In the genomic region with DNA sequence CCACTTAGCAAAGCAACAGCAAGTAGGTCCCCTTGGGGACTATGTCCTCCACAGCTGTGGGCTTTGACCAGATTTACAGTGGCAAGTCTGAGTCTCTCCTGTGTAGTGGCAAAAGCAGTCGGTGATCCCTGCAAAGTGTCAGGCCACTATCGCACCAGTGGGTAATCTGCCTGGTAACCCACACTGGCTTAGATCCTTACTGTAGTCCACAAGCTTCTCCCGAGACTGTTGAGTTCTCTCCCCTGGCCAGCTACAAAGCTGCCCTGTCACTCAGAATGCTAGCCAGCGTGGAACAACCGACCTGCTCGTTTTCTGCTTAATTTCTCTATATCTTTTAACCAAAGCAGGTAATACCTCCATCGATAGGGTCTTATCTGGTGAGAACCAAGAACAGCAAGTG, we compare ENCODE assay signal across 29 mouse cellular contexts. TPM values are rescaled to one million over a fixed set of nuclear protein-coding genes. Genes with fewer than 3 reads are reported as not detected.
DNase-seq lines count a peak whose midpoint lies in the region; ATAC-seq and TF ChIP-seq lines count a peak whose summit lies in the region.
"Had no signal": no experiment of that assay in that cellular context is flagged by ENCODE, and none has a peak within 500 bp of the region (broad histone marks: within the 10 kb centered on the region; RNA-seq: fewer than 3 reads in every experiment).

No protein-coding gene starts in this region.

- WGBS in heart, embryonic 10.5 days, result 73% methylated on average over 7 of the region's 7 CpGs
- WGBS in forebrain, postnatal 0 days, result 62% methylated on average over 7 of the region's 7 CpGs
- WGBS in midbrain, embryonic 16.5 days, result 72% methylated on average over 7 of the region's 7 CpGs

- H3K4me3 ChIP-seq in heart, embryonic 10.5 days, result no peak overlapping the region
- H3K4me3 ChIP-seq in layer of hippocampus, adult 2 months, result no peak overlapping the region
- no peak overlapping the region for H3K4me3 ChIP-seq in forebrain, postnatal 0 days (ENCODE audit: low read depth, low read length)
- H3K4me3 ChIP-seq in midbrain, embryonic 16.5 days (ENCODE audit: low read depth, low read length), result no peak overlapping the region
- H3K4me3 ChIP-seq: embryonic facial prominence, embryonic 15.5 days; left cerebral cortex, adult 2 months; limb, embryonic 15.5 days; liver, embryonic 15.5 days; lung, embryonic 15.5 days; myocyte had no signal

- no peaks in the 10 kb centered on the region for H3K36me3 ChIP-seq in heart, embryonic 10.5 days
- no peaks in the 10 kb centered on the region for H3K36me3 ChIP-seq in forebrain, postnatal 0 days (ENCODE audit: insufficient read depth)
- H3K36me3 ChIP-seq in midbrain, embryonic 16.5 days (ENCODE audit: control insufficient read depth, insufficient read depth, low read length), result no peaks in the 10 kb centered on the region
- H3K36me3 ChIP-seq: embryonic facial prominence, embryonic 15.5 days; limb, embryonic 15.5 days; liver, embryonic 15.5 days; lung, embryonic 15.5 days had no signal

- no peak overlapping the region for H3K27ac ChIP-seq in heart, embryonic 10.5 days
- peak overlapping the region; percentile 28; the same call in 1 of the 2 replicates for H3K27ac ChIP-seq in layer of hippocampus, adult 2 months
- peak overlapping the region; percentile 89; the same call in 1 of the 2 replicates for H3K27ac ChIP-seq in forebrain, postnatal 0 days (ENCODE audit: low read depth, low read length)
- H3K27ac ChIP-seq in midbrain, embryonic 16.5 days (ENCODE audit: low read length), result peak overlapping the region; percentile 95; the same call in 1 of the 2 replicates
- H3K27ac ChIP-seq: embryonic facial prominence, embryonic 15.5 days; left cerebral cortex, adult 2 months; limb, embryonic 15.5 days; liver, embryonic 15.5 days; lung, embryonic 15.5 days had no signal

- H3K27me3 ChIP-seq in heart, embryonic 10.5 days (ENCODE audit: insufficient read depth, poor library complexity, severe bottlenecking), result peaks cover 42% of the 10 kb centered on the region
- no peaks in the 10 kb centered on the region for H3K27me3 ChIP-seq in forebrain, postnatal 0 days (ENCODE audit: insufficient read depth, low read length)
- H3K27me3 ChIP-seq in midbrain, embryonic 16.5 days (ENCODE audit: control insufficient read depth, insufficient read depth, low read depth, low read length), result no peaks in the 10 kb centered on the region

- no peak overlapping the region for H3K9ac ChIP-seq in forebrain, postnatal 0 days
- no peak overlapping the region for H3K9ac ChIP-seq in midbrain, embryonic 16.5 days (ENCODE audit: low read depth, low read length)
- H3K9ac ChIP-seq: embryonic facial prominence, embryonic 15.5 days; limb, embryonic 15.5 days; liver, embryonic 15.5 days; lung, embryonic 15.5 days had no signal

- peak; percentile 62 for DNase-seq in heart, embryonic 10.5 days (ENCODE audit: low spot score)
- no peak for DNase-seq in heart, postnatal 25 days (ENCODE audit: low spot score)
- peak in 1 of 2 experiments; percentile 7 for DNase-seq in layer of hippocampus, adult 2 months (ENCODE audit: low spot score in 2 of 2)
- no peak for DNase-seq in layer of hippocampus, postnatal 36 days
- DNase-seq in forebrain, postnatal 0 days, result no peak
- DNase-seq in liver, result no peak
- DNase-seq in retina, embryonic 14.5 days (ENCODE audit: low spot score), result no peak
- DNase-seq: adrenal gland, postnatal 25 days; cerebellum, adult 9-10 months; gastrocnemius, postnatal 14 days; heart, adult 18-20 months; heart, postnatal 4 days; kidney, adult 8-10 months; kidney, postnatal 36 days; lung, postnatal 4 days; thymus, adult 2 months had no signal

- H3K4me2 ChIP-seq in forebrain, postnatal 0 days (ENCODE audit: low read depth), result no peak overlapping the region
- H3K4me2 ChIP-seq in midbrain, embryonic 16.5 days (ENCODE audit: low read length), result no peak overlapping the region
- H3K4me2 ChIP-seq: embryonic facial prominence, embryonic 15.5 days; limb, embryonic 15.5 days; liver, embryonic 15.5 days; lung, embryonic 15.5 days had no signal

- ATAC-seq in forebrain, postnatal 0 days, result no peak
- ATAC-seq in midbrain, embryonic 16.5 days, result no peak
- ATAC-seq: inflammation-experienced regulatory T-cells, adult 6 months had no signal

- TF ChIP-seq CTCF in layer of hippocampus, adult 2 months (conservative IDR thresholded peaks at IDR 0.05), result no peak
- no peak for TF ChIP-seq CTCF in forebrain, postnatal 0 days (IDR thresholded peaks at IDR 0.05; ENCODE audit: low read depth)

- H3K9me3 ChIP-seq in heart, embryonic 10.5 days, result no peaks in the 10 kb centered on the region
- H3K9me3 ChIP-seq in forebrain, postnatal 0 days (ENCODE audit: low read length), result no peaks in the 10 kb centered on the region
- no peaks in the 10 kb centered on the region for H3K9me3 ChIP-seq in midbrain, embryonic 16.5 days (replicated peaks; ENCODE audit: control insufficient read depth, low read length, poor library complexity, severe bottlenecking)
- H3K9me3 ChIP-seq: embryonic facial prominence, embryonic 15.5 days; limb, embryonic 15.5 days; liver, embryonic 15.5 days; lung, embryonic 15.5 days had no signal

- intact Hi-C loops in heart, postnatal 25 days (cut with DNase I), result no loop called here

- H3K4me1 ChIP-seq in heart, embryonic 10.5 days, result peaks cover 10% of the 10 kb centered on the region
- H3K4me1 ChIP-seq in forebrain, postnatal 0 days (ENCODE audit: insufficient read depth), result peaks cover 30% of the 10 kb centered on the region
- H3K4me1 ChIP-seq in midbrain, embryonic 16.5 days (ENCODE audit: control insufficient read depth, insufficient read depth, low read length), result peaks cover 31% of the 10 kb centered on the region
- H3K4me1 ChIP-seq: liver, embryonic 15.5 days had no signal

RNA-seq across cellular contexts. Expression of gene Il9r, which starts 39.7 kb away (rescaled TPM):
- 0.14 TPM in 1 of 2 replicates, not detected in the other for polyA plus RNA-seq in heart, embryonic 10.5 days (2016; fragmentation: Nextera tagmentation; extraction: Ambion mirVana)
- not detected for total RNA-seq in heart, postnatal 25 days (2021)
- total RNA-seq in layer of hippocampus, adult 2 months (2021), result not detected
- not detected for total RNA-seq in layer of hippocampus, postnatal 36 days (2021)
- total RNA-seq in forebrain, postnatal 0 days (2014; rRNA removed), result not detected in 2 replicates
- polyA plus RNA-seq in forebrain, postnatal 0 days (2015; fragmentation: Nextera tagmentation; extraction: Ambion mirVana), result not detected in 2 replicates
- not detected in 2 replicates for polyA plus RNA-seq in midbrain, embryonic 16.5 days (2015; fragmentation: Nextera tagmentation; extraction: Ambion mirVana)
- total RNA-seq: adrenal gland, postnatal 25 days; common myeloid progenitor, adult 5-6 weeks; left cerebral cortex, adult 2 months; left cerebral cortex, postnatal 36 days; megakaryocyte-erythroid progenitor cell, adult 5-6 weeks had no signal
- polyA plus RNA-seq: brain, embryonic 14.5 days; heart, embryonic 14.5 days had no signal

RNA-seq across cellular contexts. Expression of gene Snrnp25, which starts 44.9 kb away (rescaled TPM):
- polyA plus RNA-seq in heart, embryonic 10.5 days (2016; fragmentation: Nextera tagmentation; extraction: Ambion mirVana), result 69.7 and 84.1 TPM in 2 replicates
- total RNA-seq in heart, postnatal 25 days (2021), result 10 to 100 TPM; 11.1 to 12.4 TPM
- total RNA-seq in layer of hippocampus, adult 2 months (2021), result 10 to 100 TPM; 20.6 to 22.4 TPM
- total RNA-seq in layer of hippocampus, postnatal 36 days (2021), result 10 to 100 TPM; 18.0 to 19.0 TPM
- 15.2 and 34.0 TPM in 2 replicates for total RNA-seq in forebrain, postnatal 0 days (2014; rRNA removed)
- polyA plus RNA-seq in forebrain, postnatal 0 days (2015; fragmentation: Nextera tagmentation; extraction: Ambion mirVana), result 50.4 and 58.0 TPM in 2 replicates
- polyA plus RNA-seq in midbrain, embryonic 16.5 days (2015; fragmentation: Nextera tagmentation; extraction: Ambion mirVana), result 37.2 and 41.2 TPM in 2 replicates
